Mouse (Mus musculus) midbrain, embryonic 10.5 days (tissue): ENCODE results near the gene Stx3. TPM values are rescaled to one million over a fixed set of nuclear protein-coding genes. Genes with fewer than 3 reads are reported as not detected.

Source experiments
- DNase-seq: peaks from one replicate; pipeline ENCODE4 v3.0.0-alpha.2; 2017; ENCODE audit warnings: low spot score
- H3K27ac ChIP-seq: fragments of 300-500 bp; sonication (generic); replicated peaks from 2 replicates; pipeline ENCODE4 v1.5.1; 2016; ENCODE audit warnings: mild to moderate bottlenecking
- H3K27me3 ChIP-seq: fragments of 300-500 bp; sonication (generic); 2 replicates; pipeline ENCODE4 v1.6.1; 2016; ENCODE audit warnings: low read depth, mild to moderate bottlenecking; ENCODE audit not compliant: poor library complexity, severe bottlenecking
- H3K36me3 ChIP-seq: fragments of 300-500 bp; sonication (generic); 2 replicates; pipeline ENCODE4 v1.6.1; 2016; ENCODE audit warnings: mild to moderate bottlenecking, moderate library complexity
- H3K4me1 ChIP-seq: fragments of 300-500 bp; sonication (generic); 2 replicates; pipeline ENCODE4 v1.6.1; 2016
- H3K4me3 ChIP-seq: fragments of 300-500 bp; sonication (generic); 2 replicates; pipeline ENCODE4 v1.5.1; 2016; ENCODE audit warnings: mild to moderate bottlenecking, moderate library complexity
- H3K9me3 ChIP-seq: fragments of 300-500 bp; sonication (generic); replicated peaks from 2 replicates; pipeline ENCODE4 v1.6.1; 2016; ENCODE audit warnings: mild to moderate bottlenecking
- WGBS: fragments of 180-500 bp; shearing (Covaris S2); methylation state at CpG from one replicate; pipeline ENCODE4 v1.1.7; 2016; 5-methylcytosine and 5-hydroxymethylcytosine counted together
- polyA plus RNA-seq: library from polyadenylated mRNA; unstranded; fragments of >200 nt; fragmentation: Nextera tagmentation; extraction: Ambion mirVana; gene quantifications from 2 replicates; pipeline ENCODE4 v1.2.1, GENCODE M21; 2016

Gene Stx3
- polyA plus RNA-seq, 1 experiment from 2014 or later = 13.7 TPM

GRCm38 (mm10) chr19:11800531-11801315 lies 18.5 kb downstream of the Stx3 start:
- Histone ChIP-seq H3K4me3 (no peak overlapping the region), H3K36me3 (no peaks in the 10 kb centered on the region), H3K9me3 (peaks cover 3% of the 10 kb centered on the region; the same call in 1 of the 2 replicates), H3K4me1 (no peaks in the 10 kb centered on the region), H3K27ac (no peak overlapping the region), H3K27me3 (no peaks in the 10 kb centered on the region)
- 83% methylated on average over 8 of the region's 8 CpGs for WGBS
- no peak for DNase-seq

- DNase-seq = no peak
- no peaks in the 10 kb centered on the region for H3K9me3 ChIP-seq
- H3K4me3 ChIP-seq = no peak overlapping the region
- 91% methylated on average over 6 of the region's 6 CpGs for WGBS
- no peaks in the 10 kb centered on the region for H3K27me3 ChIP-seq
- H3K4me1 ChIP-seq = no peaks in the 10 kb centered on the region
- H3K36me3 ChIP-seq = no peaks in the 10 kb centered on the region
- no peak overlapping the region for H3K27ac ChIP-seq
These were observed 24.8 kb downstream of the Stx3 start for GRCm38 (mm10) chr19:11794447-11794846.

- H3K4me1 ChIP-seq = no peaks in the 10 kb centered on the region
- DNase-seq = no peak
- H3K27ac ChIP-seq = no peak overlapping the region
- no peaks in the 10 kb centered on the region for H3K9me3 ChIP-seq
- 81% methylated on average over 2 of the region's 2 CpGs for WGBS
- H3K4me3 ChIP-seq = no peak overlapping the region
- no peaks in the 10 kb centered on the region for H3K27me3 ChIP-seq
- H3K36me3 ChIP-seq = 0 out of 2 replicates have a peak, but pooled peaks cover 5% of the 10 kb centered on the region
These were observed 25.4 kb downstream of the Stx3 start for GRCm38 (mm10) chr19:11793741-11794359.

- no peak overlapping the region for H3K27ac ChIP-seq
- H3K36me3 ChIP-seq = 0 out of 2 replicates have a peak, but pooled peaks cover 6% of the 10 kb centered on the region
- no peak overlapping the region for H3K4me3 ChIP-seq
- DNase-seq = no peak
- H3K27me3 ChIP-seq = no peaks in the 10 kb centered on the region
- no peaks in the 10 kb centered on the region for H3K9me3 ChIP-seq
- H3K4me1 ChIP-seq = no peaks in the 10 kb centered on the region
- 80% methylated on average over 5 of the region's 5 CpGs for WGBS
These were observed 27.4 kb downstream of the Stx3 start for GRCm38 (mm10) chr19:11791825-11792224.

GRCm38 (mm10) chr19:11788876-11789275 lies 30.3 kb downstream of the Stx3 start:
- no peak for DNase-seq

GRCm38 (mm10) chr19:11787826-11788225 lies 31.4 kb downstream of the Stx3 start:
- H3K27ac ChIP-seq = no peak overlapping the region
- 90% methylated on average over 6 of the region's 6 CpGs for WGBS
- H3K4me3 ChIP-seq = no peak overlapping the region
- DNase-seq = no peak
- H3K36me3 ChIP-seq = peaks cover 11% of the 10 kb centered on the region
- H3K4me1 ChIP-seq = no peaks in the 10 kb centered on the region
- H3K9me3 ChIP-seq = no peaks in the 10 kb centered on the region
- no peaks in the 10 kb centered on the region for H3K27me3 ChIP-seq

More at GRCm38 (mm10) chr19:11788876-11789275, 30.3 kb downstream of the Stx3 start:
- H3K36me3 ChIP-seq = peaks cover 11% of the 10 kb centered on the region
- H3K27ac ChIP-seq = no peak overlapping the region
- H3K27me3 ChIP-seq = no peaks in the 10 kb centered on the region
- H3K9me3 ChIP-seq = no peaks in the 10 kb centered on the region
- no peak overlapping the region for H3K4me3 ChIP-seq
- no peaks in the 10 kb centered on the region for H3K4me1 ChIP-seq
- WGBS = 94% methylated on average over 6 of the region's 6 CpGs

- Histone ChIP-seq H3K36me3 (peaks cover 16% of the 10 kb centered on the region), H3K27ac (no peak overlapping the region), H3K27me3 (no peaks in the 10 kb centered on the region), H3K4me3 (no peak overlapping the region), H3K9me3 (no peaks in the 10 kb centered on the region), H3K4me1 (no peaks in the 10 kb centered on the region)
- DNase-seq = no peak
- WGBS = 93% methylated on average over 14 of the region's 14 CpGs
These were observed 33.6 kb downstream of the Stx3 start for GRCm38 (mm10) chr19:11785409-11786154.

- no peaks in the 10 kb centered on the region for H3K4me1 ChIP-seq
- peak; percentile 50 for DNase-seq
- WGBS = 62% methylated on average over 7 of the region's 7 CpGs
- no peaks in the 10 kb centered on the region for H3K9me3 ChIP-seq
- no peak overlapping the region for H3K27ac ChIP-seq
- peaks cover 47% of the 10 kb centered on the region for H3K36me3 ChIP-seq
- H3K27me3 ChIP-seq = no peaks in the 10 kb centered on the region
- no peak overlapping the region for H3K4me3 ChIP-seq
These were observed 41.9 kb downstream of the Stx3 start for GRCm38 (mm10) chr19:11777191-11777865.

- Histone ChIP-seq H3K9me3 (no peaks in the 10 kb centered on the region), H3K4me3 (peak within 1 kb of the TSS; percentile 77), H3K27me3 (no peaks in the 10 kb centered on the region), H3K36me3 (peaks cover 28% of the 10 kb centered on the region), H3K27ac (peak within 1 kb of the TSS; percentile 86), H3K4me1 (peaks cover 13% of the 10 kb centered on the region)
- peak; percentile 87 for DNase-seq
- WGBS = under 1% methylated on average over 30 of the region's 30 CpGs
These were observed 48.9 kb downstream of the Stx3 start, which contains the start of gene Mrpl16 for GRCm38 (mm10) chr19:11770205-11770892. Gene Mrpl16, plus strand, starts transcription at chr19:11770391.

- Histone ChIP-seq H3K27ac (no peak overlapping the region), H3K4me1 (peaks cover 13% of the 10 kb centered on the region), H3K4me3 (no peak overlapping the region), H3K27me3 (no peaks in the 10 kb centered on the region), H3K9me3 (no peaks in the 10 kb centered on the region), H3K36me3 (peaks cover 19% of the 10 kb centered on the region)
- 89% methylated on average over 5 of the region's 5 CpGs for WGBS
- no peak for DNase-seq
These were observed 49.8 kb downstream of the Stx3 start for GRCm38 (mm10) chr19:11769257-11769920.

GRCm38 (mm10) chr19:11768163-11768562 lies 51.0 kb downstream of the Stx3 start:
- peaks cover 13% of the 10 kb centered on the region for H3K4me1 ChIP-seq
- H3K27me3 ChIP-seq = no peaks in the 10 kb centered on the region
- DNase-seq = peak; percentile 17
- no peaks in the 10 kb centered on the region for H3K9me3 ChIP-seq
- H3K36me3 ChIP-seq = peaks cover 7% of the 10 kb centered on the region
- WGBS = 13% methylated on average over 3 of the region's 3 CpGs
- no peak overlapping the region for H3K27ac ChIP-seq
- H3K4me3 ChIP-seq = no peak overlapping the region
